Mouse (Mus musculus) kidney, embryonic 15.5 days (tissue): Measurements from ENCODE around the gene Epha4. TPM values are rescaled to one million over a fixed set of nuclear protein-coding genes. Genes with fewer than 3 reads are reported as not detected.
A peak's percentile ranks its signal among the peaks of the same experiment; 100 is the strongest.

Experiments used
- ATAC-seq: fragments of 200-750 bp; cut with Nextera tagmentation; replicated peaks from 2 replicates; pipeline ENCODE4 v1.8.0; 2017; ENCODE audit warnings: moderate TSS enrichment; ENCODE audit not compliant: low FRiP score
- H3K27ac ChIP-seq: fragments of 300-500 bp; sonication (generic); 2 replicates; pipeline ENCODE4 v1.5.1; 2015; ENCODE audit warnings: mild to moderate bottlenecking, inconsistent platforms
- H3K27me3 ChIP-seq: fragments of 300-500 bp; sonication (generic); 2 replicates; pipeline ENCODE4 v1.6.1; 2015; ENCODE audit warnings: inconsistent platforms
- H3K36me3 ChIP-seq: fragments of 300-500 bp; sonication (generic); 2 replicates; pipeline ENCODE4 v1.6.1; 2015; ENCODE audit warnings: inconsistent platforms
- H3K4me1 ChIP-seq: fragments of 300-500 bp; sonication (generic); 2 replicates; pipeline ENCODE4 v1.6.1; 2015; ENCODE audit warnings: inconsistent platforms
- H3K4me2 ChIP-seq: fragments of 300-500 bp; sonication (generic); 2 replicates; pipeline ENCODE4 v1.6.1; 2015; ENCODE audit warnings: moderate library complexity, mild to moderate bottlenecking, inconsistent platforms
- H3K4me3 ChIP-seq: fragments of 300-500 bp; sonication (generic); replicated peaks from 2 replicates; pipeline ENCODE4 v1.5.1; 2015; ENCODE audit warnings: mild to moderate bottlenecking, inconsistent platforms
- H3K9ac ChIP-seq: fragments of 300-500 bp; sonication (generic); 2 replicates; pipeline ENCODE4 v1.6.1; 2015; ENCODE audit warnings: mild to moderate bottlenecking, inconsistent platforms
- H3K9me3 ChIP-seq: fragments of 300-500 bp; sonication (generic); replicated peaks from 2 replicates; pipeline ENCODE4 v1.6.1; 2016; ENCODE audit warnings: inconsistent platforms
- WGBS: fragments of 180-500 bp; shearing (Covaris S2); methylation state at CpG from one replicate; pipeline ENCODE4 v1.1.7; 2015; ENCODE audit warnings: mixed read lengths; 5-methylcytosine and 5-hydroxymethylcytosine counted together
- polyA plus RNA-seq: library from polyadenylated mRNA; unstranded; fragments of >200 nt; fragmentation: Nextera tagmentation; extraction: Ambion mirVana; gene quantifications from 2 replicates; pipeline ENCODE4 v1.2.1, GENCODE M21; 2015

The Epha4 gene
- polyA plus RNA-seq, 1 experiment from 2014 or later: 17.2 TPM

- Histone ChIP-seq H3K4me3 (no peak overlapping the region), H3K4me2 (no peak overlapping the region), H3K9ac (no peak overlapping the region), H3K27ac (no peak overlapping the region), H3K27me3 (0 out of 2 replicates have a peak, but pooled peaks cover 7% of the 10 kb centered on the region), H3K36me3 (no peaks in the 10 kb centered on the region), H3K9me3 (no peaks in the 10 kb centered on the region), H3K4me1 (peaks cover 9% of the 10 kb centered on the region; the same call in 1 of the 2 replicates)
- 72% methylated on average over 2 of the region's 2 CpGs for WGBS
- ATAC-seq: no peak
These were observed 8.5 kb upstream of the Epha4 start for GRCm38 (mm10) chr1:77523354-77523753.

GRCm38 (mm10) chr1:77521640-77522539 is 7.0 kb upstream of the Epha4 start:
- peak overlapping the region; percentile 45 for H3K4me2 ChIP-seq
- no peaks in the 10 kb centered on the region for H3K36me3 ChIP-seq
- 33% methylated on average over 14 of the region's 17 CpGs for WGBS
- H3K27ac ChIP-seq: no peak overlapping the region
- H3K27me3 ChIP-seq: peaks cover 14% of the 10 kb centered on the region; the same call in 1 of the 2 replicates
- peaks cover 9% of the 10 kb centered on the region; the same call in 1 of the 2 replicates for H3K4me1 ChIP-seq
- no peaks in the 10 kb centered on the region for H3K9me3 ChIP-seq
- H3K9ac ChIP-seq: no peak overlapping the region
- no peak for ATAC-seq
- no peak overlapping the region; the same call in 1 of the 2 replicates for H3K4me3 ChIP-seq

- no peaks in the 10 kb centered on the region for H3K36me3 ChIP-seq
- no peak overlapping the region for H3K4me2 ChIP-seq
- ATAC-seq: no peak
- no peak overlapping the region for H3K9ac ChIP-seq
- H3K4me1 ChIP-seq: peaks cover 29% of the 10 kb centered on the region
- no peak overlapping the region for H3K27ac ChIP-seq
- no peak overlapping the region for H3K4me3 ChIP-seq
- peaks cover 14% of the 10 kb centered on the region; the same call in 1 of the 2 replicates for H3K27me3 ChIP-seq
- no peaks in the 10 kb centered on the region for H3K9me3 ChIP-seq
- 78% methylated on average over 3 of the region's 3 CpGs for WGBS
These were observed 3.8 kb upstream of the Epha4 start for GRCm38 (mm10) chr1:77518715-77519114.

- Histone ChIP-seq H3K4me1 (peaks cover 37% of the 10 kb centered on the region), H3K9ac (peak overlapping the region; percentile 51), H3K4me2 (peak overlapping the region; percentile 98), H3K27ac (peak overlapping the region; percentile 63), H3K27me3 (peaks cover 10% of the 10 kb centered on the region; the same call in 1 of the 2 replicates), H3K36me3 (no peaks in the 10 kb centered on the region), H3K9me3 (no peaks in the 10 kb centered on the region), H3K4me3 (peak overlapping the region; percentile 73)
- ATAC-seq: peak; percentile 63
- WGBS: 1% methylated on average over 36 of the region's 36 CpGs
These were observed 1.5 kb upstream of the Epha4 start for GRCm38 (mm10) chr1:77516203-77516991.

GRCm38 (mm10) chr1:77515651-77515981 is 728 bp upstream of the Epha4 start:
- H3K27ac ChIP-seq: peak overlapping the region; percentile 63
- peaks cover 44% of the 10 kb centered on the region for H3K4me1 ChIP-seq
- peak overlapping the region; percentile 98 for H3K4me2 ChIP-seq
- H3K9me3 ChIP-seq: no peaks in the 10 kb centered on the region
- H3K9ac ChIP-seq: peak overlapping the region; percentile 51
- peak overlapping the region; percentile 73 for H3K4me3 ChIP-seq
- H3K36me3 ChIP-seq: no peaks in the 10 kb centered on the region
- ATAC-seq: 0 out of 2 replicates have a peak, but pooled peaks have one; percentile 10
- WGBS: under 1% methylated on average over 12 of the region's 12 CpGs
- peaks cover 10% of the 10 kb centered on the region; the same call in 1 of the 2 replicates for H3K27me3 ChIP-seq

- Histone ChIP-seq H3K4me1 (peaks cover 46% of the 10 kb centered on the region), H3K9me3 (no peaks in the 10 kb centered on the region), H3K9ac (peak overlapping the region; percentile 70), H3K4me2 (peak overlapping the region; percentile 98), H3K27me3 (peaks cover 10% of the 10 kb centered on the region; the same call in 1 of the 2 replicates), H3K4me3 (peak overlapping the region; percentile 73), H3K36me3 (peaks cover 3% of the 10 kb centered on the region; the same call in 1 of the 2 replicates), H3K27ac (peak overlapping the region; percentile 78)
- WGBS: under 1% methylated on average over 45 of the region's 45 CpGs
- peak; percentile 12 for ATAC-seq
These were observed 444 bp downstream of the Epha4 start for GRCm38 (mm10) chr1:77514325-77514962.

DNA sequence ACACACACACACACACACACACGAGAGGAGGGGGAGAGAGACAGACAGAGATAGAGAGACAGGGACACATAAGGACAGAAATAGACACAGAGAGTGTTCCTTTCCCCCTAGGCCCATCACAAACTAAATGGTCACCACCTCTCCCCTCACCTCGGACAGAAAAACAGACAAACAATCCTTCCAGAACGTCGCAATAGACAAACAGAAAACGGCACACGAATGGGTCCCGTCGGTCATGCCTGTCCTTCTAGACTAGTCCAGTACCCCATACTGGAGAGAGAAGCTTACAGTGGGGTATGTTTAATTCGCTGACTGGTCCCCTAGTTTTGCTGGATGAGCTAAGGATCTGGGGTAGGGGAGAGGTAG is 946 bp downstream of the Epha4 start:
- H3K4me3 ChIP-seq: peak overlapping the region; percentile 73
- peak overlapping the region; percentile 78 for H3K27ac ChIP-seq
- ATAC-seq: no peak
- WGBS: 0% methylated on average over 9 of the region's 9 CpGs
- peaks cover 46% of the 10 kb centered on the region for H3K4me1 ChIP-seq
- peaks cover 4% of the 10 kb centered on the region; the same call in 1 of the 2 replicates for H3K36me3 ChIP-seq
- no peaks in the 10 kb centered on the region for H3K9me3 ChIP-seq
- peak overlapping the region; percentile 70 for H3K9ac ChIP-seq
- H3K27me3 ChIP-seq: peaks cover 10% of the 10 kb centered on the region; the same call in 1 of the 2 replicates
- peak overlapping the region; percentile 98 for H3K4me2 ChIP-seq

DNA sequence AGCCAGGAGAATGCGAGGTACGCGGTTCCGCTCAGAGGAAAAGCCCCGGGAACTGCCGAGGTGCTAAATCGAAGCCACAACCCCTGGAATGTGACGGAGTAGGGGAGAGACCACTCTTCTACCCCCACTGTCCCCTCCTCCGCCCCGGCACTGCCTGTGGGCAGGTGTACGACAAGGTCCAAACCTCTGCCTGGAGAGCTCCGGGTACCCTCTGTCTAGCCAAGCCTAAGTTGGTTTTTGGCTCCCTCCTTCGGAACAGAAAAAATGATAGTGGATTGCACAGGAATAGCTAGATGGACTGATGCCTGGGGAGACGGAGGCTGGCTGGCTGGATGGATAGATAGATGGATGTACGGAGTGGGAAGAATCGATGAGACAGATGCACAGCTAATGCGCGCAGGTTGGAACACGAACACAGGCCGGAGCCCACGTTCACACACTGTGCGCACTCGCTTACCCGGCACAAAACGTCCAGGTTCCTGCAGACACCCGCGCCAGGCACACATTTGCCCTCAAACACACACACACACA is 1.4 kb downstream of the Epha4 start:
- Histone ChIP-seq H3K27ac (peak overlapping the region; percentile 60), H3K4me1 (peaks cover 46% of the 10 kb centered on the region), H3K27me3 (peaks cover 7% of the 10 kb centered on the region; the same call in 1 of the 2 replicates), H3K9me3 (no peaks in the 10 kb centered on the region), H3K9ac (peak overlapping the region; percentile 70), H3K36me3 (peaks cover 8% of the 10 kb centered on the region; the same call in 1 of the 2 replicates), H3K4me3 (peak overlapping the region; percentile 73), H3K4me2 (peak overlapping the region; percentile 98)
- peak; percentile 22; the same call in 1 of the 2 replicates for ATAC-seq
- WGBS: under 1% methylated on average over 27 of the region's 27 CpGs

- Histone ChIP-seq H3K4me1 (peaks cover 47% of the 10 kb centered on the region), H3K36me3 (peaks cover 8% of the 10 kb centered on the region; the same call in 1 of the 2 replicates), H3K27ac (no peak overlapping the region), H3K9me3 (no peaks in the 10 kb centered on the region), H3K4me2 (peak overlapping the region; percentile 98), H3K9ac (peak overlapping the region; percentile 70), H3K27me3 (peaks cover 4% of the 10 kb centered on the region; the same call in 1 of the 2 replicates), H3K4me3 (peak overlapping the region; percentile 73)
- ATAC-seq: no peak
- 5% methylated on average over 20 of the region's 20 CpGs for WGBS
These were observed 2.3 kb downstream of the Epha4 start for GRCm38 (mm10) chr1:77512431-77513195.

- H3K27ac ChIP-seq: no peak overlapping the region
- H3K4me3 ChIP-seq: peak overlapping the region; percentile 73
- peak overlapping the region; percentile 70; the same call in 1 of the 2 replicates for H3K9ac ChIP-seq
- H3K27me3 ChIP-seq: no peaks in the 10 kb centered on the region
- 14% methylated on average over 4 of the region's 4 CpGs for WGBS
- H3K36me3 ChIP-seq: peaks cover 8% of the 10 kb centered on the region; the same call in 1 of the 2 replicates
- ATAC-seq: no peak
- peaks cover 52% of the 10 kb centered on the region for H3K4me1 ChIP-seq
- no peaks in the 10 kb centered on the region for H3K9me3 ChIP-seq
- peak overlapping the region; percentile 98 for H3K4me2 ChIP-seq
These were observed 2.9 kb downstream of the Epha4 start for GRCm38 (mm10) chr1:77512059-77512407.
